Mouse (Mus musculus) lung, postnatal 4 days (tissue): ENCODE results near the gene Higd1a.

Source experiments
- DNase-seq, 2 experiments: peaks; one replicate each; pipeline ENCODE4 v3.0.0; 2021

Gene Higd1a

GRCm38 (mm10) chr9:121838008-121838407 is 20.2 kb downstream of the Higd1a start:
- DNase-seq: no peak

DNA sequence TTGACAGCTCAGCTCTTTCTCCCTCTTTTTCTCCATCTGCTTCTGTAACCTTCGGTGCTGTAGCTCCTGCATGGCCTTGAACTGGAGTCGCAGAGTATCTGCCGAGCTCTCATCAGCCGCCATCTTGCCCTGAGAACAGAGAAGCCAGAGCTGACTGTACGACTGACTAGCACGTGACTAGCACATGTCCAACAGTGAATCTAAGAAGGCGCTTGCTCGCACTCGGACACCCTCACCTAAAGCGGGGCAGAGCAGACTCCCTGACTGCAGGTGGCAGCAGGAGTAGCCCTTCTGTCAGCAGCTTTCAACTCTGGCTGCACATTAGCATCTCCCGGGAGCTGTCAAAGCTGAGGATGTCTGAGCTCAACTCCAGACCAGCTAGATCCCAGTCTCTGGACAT is 24.3 kb downstream of the Higd1a start:
- no peak for DNase-seq

- peak in 1 of 2 experiments; percentile 83 for DNase-seq
Measured at GRCm38 (mm10) chr9:121830956-121831293, 27.2 kb downstream of the Higd1a start.

DNA sequence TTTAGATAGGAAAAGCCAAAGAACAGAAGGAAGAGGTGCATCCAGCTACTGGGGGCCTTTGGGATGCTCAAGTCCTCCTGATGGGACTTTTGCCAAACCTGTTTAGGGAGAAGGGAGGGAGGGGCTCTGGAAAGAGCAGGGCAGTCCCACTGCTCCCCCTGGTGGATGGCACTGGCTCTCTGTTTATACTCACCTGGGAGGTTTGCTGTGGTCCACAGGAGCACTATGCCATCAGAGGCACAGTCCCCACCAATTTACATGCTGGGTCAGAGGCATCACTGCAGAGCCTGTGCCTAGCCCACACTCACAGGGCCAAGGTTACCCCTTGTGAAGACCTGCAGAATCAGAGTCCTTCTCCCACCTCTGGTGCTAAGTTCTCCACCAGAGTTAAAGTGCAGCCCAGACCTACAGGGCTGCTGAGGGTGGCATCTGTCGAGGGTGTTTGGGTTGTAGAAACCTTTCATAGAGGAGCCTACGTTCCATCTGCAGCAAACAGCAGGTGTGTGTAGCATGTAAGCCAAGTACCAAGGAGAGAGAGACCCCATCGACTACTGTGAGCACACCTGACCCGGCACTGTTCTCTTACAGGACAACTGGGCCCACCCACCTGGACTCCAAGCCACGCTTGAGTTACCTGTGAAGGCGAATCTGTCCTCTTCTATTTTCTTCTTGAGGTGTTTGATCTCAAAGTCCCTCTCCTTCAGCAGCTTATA is 27.8 kb downstream of the Higd1a start:
- peak; percentile 42 to 48 for DNase-seq

DNA sequence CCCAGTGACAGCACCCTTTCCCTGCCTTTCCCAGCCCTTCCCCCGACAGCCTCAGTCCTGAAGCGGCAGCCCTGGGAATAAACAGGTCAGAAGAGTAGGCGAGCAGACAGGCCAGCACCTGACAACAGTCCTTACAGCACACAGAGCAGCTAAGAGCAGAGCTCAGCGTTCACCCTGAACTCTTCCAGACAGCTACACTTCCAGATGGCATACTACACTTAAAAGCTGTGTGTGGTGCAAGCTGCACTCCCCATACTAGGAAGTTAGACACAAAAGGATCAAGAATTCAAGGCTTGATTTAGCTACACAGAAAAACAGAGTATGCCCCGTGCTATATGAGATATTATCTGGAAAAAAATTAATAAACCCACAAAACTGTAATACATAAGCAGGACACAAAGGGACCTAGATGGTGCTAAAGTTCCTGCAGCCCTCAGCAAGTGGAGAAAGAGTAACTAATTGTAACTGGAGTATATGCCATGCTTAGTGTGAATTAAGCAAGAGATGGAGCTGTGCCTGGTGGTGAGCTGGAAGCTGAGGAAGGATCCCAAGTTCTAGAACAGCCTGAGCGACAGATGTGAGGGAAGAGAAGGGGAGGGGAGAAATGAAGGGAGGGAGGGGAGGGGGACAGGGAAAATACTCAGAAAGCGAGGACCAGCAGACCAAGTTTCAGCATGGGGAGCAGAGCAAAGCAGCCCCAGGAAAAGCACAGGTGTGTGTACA is 28.7 kb downstream of the Higd1a start:
- no peak for DNase-seq

DNA sequence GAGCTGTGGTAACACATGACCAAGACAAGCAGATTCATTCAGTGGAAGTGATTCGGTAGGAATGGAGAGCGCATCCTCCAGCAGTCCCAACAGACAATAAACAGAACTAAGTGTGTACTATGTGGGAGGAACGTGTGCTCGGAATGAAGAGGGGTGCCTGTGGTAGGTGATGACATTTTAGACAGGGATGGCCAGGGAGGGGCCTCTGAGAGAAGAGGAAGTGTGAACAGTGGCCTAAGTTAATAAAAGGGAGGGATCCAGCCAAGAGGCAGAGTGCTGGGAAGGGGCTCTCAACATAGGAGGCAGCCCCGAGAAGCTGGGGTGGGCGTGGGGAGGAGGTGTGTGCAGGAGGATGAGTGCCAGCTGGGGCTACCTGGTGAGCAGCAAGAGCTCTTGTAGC is 29.8 kb downstream of the Higd1a start:
- DNase-seq: no peak

GRCm38 (mm10) chr9:121826356-121826755 is 31.8 kb downstream of the Higd1a start:
- DNase-seq: no peak

GRCm38 (mm10) chr9:121823991-121824390 is 34.2 kb downstream of the Higd1a start:
- no peak for DNase-seq

- DNase-seq: no peak
Measured at GRCm38 (mm10) chr9:121823051-121823450, 35.1 kb downstream of the Higd1a start.

- peak in 1 of 2 experiments; percentile 67 for DNase-seq
Measured at GRCm38 (mm10) chr9:121822585-121822991, 35.6 kb downstream of the Higd1a start.

GRCm38 (mm10) chr9:121820765-121821164 is 37.4 kb downstream of the Higd1a start:
- no peak for DNase-seq

- no peak for DNase-seq
Measured at GRCm38 (mm10) chr9:121819771-121820471, 38.2 kb downstream of the Higd1a start.

DNA sequence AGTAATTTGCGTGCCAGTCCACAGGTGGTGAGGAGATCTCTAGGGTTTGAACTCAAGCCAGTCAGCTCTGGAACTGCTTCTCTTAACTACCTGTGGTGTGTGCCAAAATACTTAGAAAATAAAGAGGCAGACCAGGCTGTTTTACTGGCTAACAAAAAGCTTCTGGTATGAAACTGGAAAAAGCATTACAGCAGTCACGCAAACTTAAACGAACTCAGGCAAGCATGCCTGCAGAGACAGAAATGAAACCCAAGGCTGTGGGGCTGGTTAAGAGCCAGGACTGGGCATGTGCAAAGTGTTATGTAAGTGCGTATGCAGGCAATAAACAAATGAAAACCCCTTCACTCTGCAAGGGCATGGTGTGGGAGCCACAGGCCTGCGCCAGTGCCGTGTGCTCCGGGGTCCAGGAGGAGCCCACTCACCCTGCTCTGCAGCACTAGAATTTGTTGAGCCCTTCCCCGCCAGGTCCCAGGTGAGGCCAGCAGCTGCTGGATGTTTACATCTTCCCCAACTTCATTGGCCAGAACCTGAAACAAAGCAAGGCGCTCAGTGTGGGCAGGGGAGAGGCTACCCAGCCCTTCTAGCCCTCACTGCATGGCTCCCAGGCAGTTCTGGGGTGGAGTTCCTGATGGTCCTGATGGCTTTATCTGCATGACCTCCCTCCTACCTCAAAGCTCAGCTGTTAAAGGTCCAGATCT is 38.9 kb downstream of the Higd1a start:
- DNase-seq: peak; percentile 22 to 53

DNA sequence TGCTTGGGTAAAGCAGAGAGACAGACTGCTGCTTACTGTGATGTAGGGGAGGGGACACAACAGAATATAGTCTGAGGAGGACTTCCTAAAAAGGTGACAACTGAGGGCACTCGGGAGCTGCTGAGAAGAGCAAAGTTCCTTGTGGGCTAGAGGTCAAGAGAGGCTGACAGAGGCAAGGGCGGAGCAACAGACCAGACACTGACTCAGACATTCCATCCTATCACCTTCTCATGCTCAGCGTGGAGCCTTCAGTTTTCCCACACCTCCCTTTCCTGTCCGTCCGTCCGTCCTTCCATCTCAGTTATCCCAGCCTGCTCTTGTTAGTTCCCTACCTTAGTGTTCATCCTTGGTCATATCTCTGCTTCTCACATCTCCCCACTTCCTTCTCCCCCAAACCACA is 43.0 kb downstream of the Higd1a start:
- no peak for DNase-seq

- peak in 1 of 2 experiments; percentile 35 for DNase-seq
Measured at GRCm38 (mm10) chr9:121810081-121810821, 47.9 kb downstream of the Higd1a start.

DNA sequence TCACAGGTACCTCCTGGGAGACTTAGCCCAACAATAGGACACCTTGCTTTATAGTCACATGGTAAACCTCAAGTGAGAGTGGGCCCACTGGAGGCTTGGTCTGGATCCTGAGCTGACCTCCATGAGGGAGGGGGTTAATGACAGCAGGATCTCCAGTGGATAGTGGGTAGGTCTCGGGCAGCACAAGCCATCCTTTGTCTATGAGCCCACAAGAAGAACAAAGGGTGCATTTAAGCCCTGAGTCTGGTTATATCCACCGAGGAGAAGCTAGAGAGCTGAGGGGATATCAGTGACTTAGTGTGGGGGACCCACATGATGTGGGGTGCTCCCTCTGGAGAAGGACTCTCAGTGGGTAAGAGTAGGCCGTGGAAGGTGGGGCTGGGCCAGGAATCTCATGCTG is 49.7 kb downstream of the Higd1a start:
- no peak for DNase-seq

DNA sequence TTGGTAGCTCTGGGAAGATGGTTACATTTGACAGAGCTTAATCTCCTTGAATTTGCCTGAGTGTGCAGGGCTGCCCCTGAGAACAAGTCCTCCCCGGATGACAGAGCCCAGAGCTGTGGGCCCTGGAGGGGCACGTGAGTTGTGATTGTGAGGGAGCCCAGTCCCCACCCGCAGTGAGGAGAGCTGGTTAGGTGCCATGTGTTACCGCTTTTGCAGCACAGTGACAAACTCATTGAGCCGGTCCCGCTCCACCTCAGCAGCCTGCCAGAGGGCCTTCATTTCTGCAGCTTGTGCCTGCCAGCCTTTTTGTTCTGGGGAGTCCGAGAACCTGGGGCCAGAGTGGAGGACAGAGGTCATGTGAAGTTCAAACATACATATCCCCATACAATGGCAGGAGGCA is 50.2 kb downstream of the Higd1a start:
- DNase-seq: no peak

DNA sequence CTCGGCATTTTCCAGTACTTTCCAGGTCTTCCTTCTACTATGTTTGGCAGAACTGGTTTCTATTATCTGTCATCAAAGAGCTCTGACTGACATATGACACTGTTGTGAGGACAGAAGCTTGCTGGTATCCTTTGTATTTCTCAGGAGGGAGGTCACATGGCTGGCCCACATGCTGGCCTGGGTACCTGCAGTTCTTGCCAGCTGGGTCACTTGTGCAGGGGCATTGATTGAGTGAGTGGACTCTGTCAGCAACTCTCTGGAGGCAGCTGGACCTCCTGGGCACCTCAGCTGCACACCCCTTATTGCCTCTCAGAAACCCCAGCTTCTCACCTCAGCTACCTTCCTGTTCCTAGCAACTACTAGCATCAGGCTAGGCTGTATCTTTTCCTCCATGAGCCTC is 50.6 kb downstream of the Higd1a start:
- DNase-seq: no peak

- no peak for DNase-seq
Measured at GRCm38 (mm10) chr9:121802747-121803146, 55.4 kb downstream of the Higd1a start.

DNA sequence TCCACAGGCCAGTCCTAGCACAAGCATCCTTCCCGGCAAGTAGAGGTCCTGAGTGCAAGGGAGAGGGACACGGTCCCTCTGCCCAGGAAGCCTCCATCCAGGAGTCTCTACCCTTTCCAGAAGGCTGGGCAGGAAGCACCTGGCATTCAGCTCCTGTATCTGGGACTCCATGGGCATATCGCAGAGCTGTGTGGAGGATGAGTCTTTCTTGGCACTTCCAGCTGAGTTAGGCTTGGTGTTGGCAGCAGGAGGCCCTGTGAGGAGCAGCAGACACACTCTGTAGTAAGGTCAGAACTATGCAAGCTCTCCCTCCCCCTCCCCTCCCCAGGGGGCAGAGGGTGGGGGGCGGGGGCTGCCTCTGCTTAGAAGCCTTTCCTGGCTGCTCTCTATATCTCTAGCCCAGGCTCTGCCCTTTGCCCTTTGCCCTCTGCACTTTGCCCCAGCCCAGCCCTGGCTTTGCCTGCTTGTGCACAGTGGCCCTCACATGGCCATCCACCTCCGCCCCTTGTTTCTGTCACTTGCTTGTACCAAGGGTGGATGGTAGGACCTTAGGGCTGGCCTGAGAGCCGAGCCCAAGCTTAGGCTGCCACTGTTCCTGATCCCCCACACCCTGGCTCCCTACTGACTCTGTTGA is 59.2 kb downstream of the Higd1a start:
- DNase-seq: no peak
